Mouse (Mus musculus): ENCODE measurements around the gene Gm38392. TPM values are rescaled to one million over a fixed set of nuclear protein-coding genes. Genes with fewer than 3 reads are reported as not detected.

Gene Gm38392
- polyA plus RNA-seq, 1 experiment = not detected

GRCm38 (mm10) chr3:88244071-88244470 lies 42.9 kb downstream of the Gm38392 start:
- Histone ChIP-seq H3K4me3 (replicated peaks; ENCODE audit: insufficient read depth, low read depth, low read length) (no peak overlapping the region), H3K27ac (ENCODE audit: insufficient read depth, low read length) (no peak overlapping the region), H3K27me3 (ENCODE audit: control insufficient read depth, insufficient read depth, low read length) (no peaks in the 10 kb centered on the region), H3K4me1 (ENCODE audit: control insufficient read depth, insufficient read depth, low read length) (peaks cover 2% of the 10 kb centered on the region; the same call in 1 of the 2 replicates)
- peak; percentile 90 for TF ChIP-seq CTCF (IDR thresholded peaks at IDR 0.05; ENCODE audit: borderline replicate concordance, insufficient read depth, low read depth, low read length)
- TF ChIP-seq POLR2A (IDR thresholded peaks at IDR 0.05; ENCODE audit: borderline replicate concordance, insufficient read depth, low read length) = no peak
- 42% methylated on average over 2 of the region's 2 CpGs for WGBS
- DNase-seq = peak; percentile 56 to 74

GRCm38 (mm10) chr3:88242531-88242930 lies 44.5 kb downstream of the Gm38392 start:
- TF ChIP-seq POLR2A (IDR thresholded peaks at IDR 0.05; ENCODE audit: borderline replicate concordance, insufficient read depth, low read length) (no peak), CTCF (IDR thresholded peaks at IDR 0.05; ENCODE audit: borderline replicate concordance, insufficient read depth, low read depth, low read length) (peak; percentile 99)
- Histone ChIP-seq H3K27me3 (ENCODE audit: control insufficient read depth, insufficient read depth, low read length) (no peaks in the 10 kb centered on the region), H3K4me1 (ENCODE audit: control insufficient read depth, insufficient read depth, low read length) (peaks cover 18% of the 10 kb centered on the region), H3K4me3 (replicated peaks; ENCODE audit: insufficient read depth, low read depth, low read length) (no peak overlapping the region), H3K27ac (ENCODE audit: insufficient read depth, low read length) (no peak overlapping the region)
- peak; percentile 83 to 90 for DNase-seq
- under 1% methylated on average over 13 of the region's 13 CpGs for WGBS

- no peak for TF ChIP-seq POLR2A (IDR thresholded peaks at IDR 0.05; ENCODE audit: borderline replicate concordance, insufficient read depth, low read length)
- no peak for TF ChIP-seq CTCF (IDR thresholded peaks at IDR 0.05; ENCODE audit: borderline replicate concordance, insufficient read depth, low read depth, low read length)
- no peak overlapping the region for H3K27ac ChIP-seq (ENCODE audit: insufficient read depth, low read length)
- H3K27me3 ChIP-seq (ENCODE audit: control insufficient read depth, insufficient read depth, low read length) = no peaks in the 10 kb centered on the region
- no peak overlapping the region for H3K4me3 ChIP-seq (replicated peaks; ENCODE audit: insufficient read depth, low read depth, low read length)
- no peak for DNase-seq
- H3K4me1 ChIP-seq (ENCODE audit: control insufficient read depth, insufficient read depth, low read length) = peaks cover 19% of the 10 kb centered on the region
- WGBS = 56% methylated on average over 48 of the region's 48 CpGs
Measured at GRCm38 (mm10) chr3:88241045-88241786, 45.8 kb downstream of the Gm38392 start.

GRCm38 (mm10) chr3:88239446-88239845 lies 47.6 kb downstream of the Gm38392 start:
- no peaks in the 10 kb centered on the region for H3K27me3 ChIP-seq (ENCODE audit: control insufficient read depth, insufficient read depth, low read length)
- TF ChIP-seq CTCF (IDR thresholded peaks at IDR 0.05; ENCODE audit: borderline replicate concordance, insufficient read depth, low read depth, low read length) = no peak
- no peak for TF ChIP-seq POLR2A (IDR thresholded peaks at IDR 0.05; ENCODE audit: borderline replicate concordance, insufficient read depth, low read length)
- DNase-seq = no peak
- H3K27ac ChIP-seq (ENCODE audit: insufficient read depth, low read length) = no peak overlapping the region
- H3K4me1 ChIP-seq (ENCODE audit: control insufficient read depth, insufficient read depth, low read length) = peaks cover 19% of the 10 kb centered on the region
- H3K4me3 ChIP-seq (replicated peaks; ENCODE audit: insufficient read depth, low read depth, low read length) = no peak overlapping the region
- WGBS = 81% methylated on average over 4 of the region's 4 CpGs

- 21% methylated on average over 8 of the region's 8 CpGs for WGBS
- TF ChIP-seq CTCF (IDR thresholded peaks at IDR 0.05; ENCODE audit: borderline replicate concordance, insufficient read depth, low read depth, low read length) (no peak), POLR2A (IDR thresholded peaks at IDR 0.05; ENCODE audit: borderline replicate concordance, insufficient read depth, low read length) (no peak)
- Histone ChIP-seq H3K4me1 (ENCODE audit: control insufficient read depth, insufficient read depth, low read length) (peaks cover 19% of the 10 kb centered on the region), H3K27ac (ENCODE audit: insufficient read depth, low read length) (no peak overlapping the region), H3K27me3 (ENCODE audit: control insufficient read depth, insufficient read depth, low read length) (no peaks in the 10 kb centered on the region), H3K4me3 (replicated peaks; ENCODE audit: insufficient read depth, low read depth, low read length) (no peak overlapping the region)
- peak in 1 of 2 experiments; percentile 65 for DNase-seq
Measured at GRCm38 (mm10) chr3:88238866-88239391, 48.1 kb downstream of the Gm38392 start.

- peak; percentile 48 for TF ChIP-seq CTCF (IDR thresholded peaks at IDR 0.05; ENCODE audit: borderline replicate concordance, insufficient read depth, low read depth, low read length)
- TF ChIP-seq POLR2A (IDR thresholded peaks at IDR 0.05; ENCODE audit: borderline replicate concordance, insufficient read depth, low read length) = no peak
- Histone ChIP-seq H3K27me3 (ENCODE audit: control insufficient read depth, insufficient read depth, low read length) (no peaks in the 10 kb centered on the region), H3K4me1 (ENCODE audit: control insufficient read depth, insufficient read depth, low read length) (peaks cover 24% of the 10 kb centered on the region), H3K27ac (ENCODE audit: insufficient read depth, low read length) (no peak overlapping the region; the same call in 1 of the 2 replicates), H3K4me3 (replicated peaks; ENCODE audit: insufficient read depth, low read depth, low read length) (no peak overlapping the region)
- DNase-seq = peak; percentile 66 to 69
- WGBS = 34% methylated on average over 10 of the region's 10 CpGs
Measured at GRCm38 (mm10) chr3:88237556-88238194, 49.3 kb downstream of the Gm38392 start.

- Histone ChIP-seq H3K27ac (ENCODE audit: insufficient read depth, low read length) (no peak overlapping the region; the same call in 1 of the 2 replicates), H3K4me3 (replicated peaks; ENCODE audit: insufficient read depth, low read depth, low read length) (no peak overlapping the region), H3K4me1 (ENCODE audit: control insufficient read depth, insufficient read depth, low read length) (peaks cover 28% of the 10 kb centered on the region), H3K27me3 (ENCODE audit: control insufficient read depth, insufficient read depth, low read length) (no peaks in the 10 kb centered on the region)
- TF ChIP-seq CTCF (IDR thresholded peaks at IDR 0.05; ENCODE audit: borderline replicate concordance, insufficient read depth, low read depth, low read length) = no peak
- TF ChIP-seq POLR2A (IDR thresholded peaks at IDR 0.05; ENCODE audit: borderline replicate concordance, insufficient read depth, low read length) = no peak
- DNase-seq = no peak
- 72% methylated on average over 6 of the region's 6 CpGs for WGBS
Measured at GRCm38 (mm10) chr3:88237161-88237555, 49.9 kb downstream of the Gm38392 start.

Data from cerebellum, adult 2 months (tissue).